Mouse (Mus musculus): ENCODE data around the gene Cxcl3. TPM values are rescaled to one million over a fixed set of nuclear protein-coding genes. Genes with fewer than 3 reads are reported as not detected.
"Not testable (repeated sequence)": the region's sequence is repeated elsewhere in the genome, so short reads cannot be mapped to it uniquely, and the experiment has no call there.

The Cxcl3 gene
- total RNA-seq, 1 experiment from 2014 or later: not detected

DNA sequence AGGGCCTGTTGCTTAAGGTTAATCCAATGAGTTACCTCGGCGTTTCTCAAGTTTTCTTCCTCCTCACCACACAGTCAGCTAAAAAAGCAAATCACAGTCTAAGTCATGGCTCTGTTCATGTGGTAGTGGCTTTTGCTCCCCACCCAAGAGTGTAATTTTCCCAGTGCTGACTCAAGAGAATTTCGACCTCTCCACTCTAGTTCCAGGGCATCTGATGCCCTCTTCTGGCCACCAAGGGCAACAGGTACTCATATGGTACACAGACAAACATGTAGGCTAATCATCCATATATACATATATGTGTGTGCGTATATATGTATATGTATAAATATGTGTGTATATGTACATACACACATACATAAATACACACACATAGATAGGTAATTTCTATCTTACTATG lies 2.2 kb downstream of the Cxcl3 start:
- ATAC-seq (replicated peaks; ENCODE audit: insufficient number of reproducible peaks, low FRiP score, low TSS enrichment, poor library complexity, severe bottlenecking): no peak

DNA sequence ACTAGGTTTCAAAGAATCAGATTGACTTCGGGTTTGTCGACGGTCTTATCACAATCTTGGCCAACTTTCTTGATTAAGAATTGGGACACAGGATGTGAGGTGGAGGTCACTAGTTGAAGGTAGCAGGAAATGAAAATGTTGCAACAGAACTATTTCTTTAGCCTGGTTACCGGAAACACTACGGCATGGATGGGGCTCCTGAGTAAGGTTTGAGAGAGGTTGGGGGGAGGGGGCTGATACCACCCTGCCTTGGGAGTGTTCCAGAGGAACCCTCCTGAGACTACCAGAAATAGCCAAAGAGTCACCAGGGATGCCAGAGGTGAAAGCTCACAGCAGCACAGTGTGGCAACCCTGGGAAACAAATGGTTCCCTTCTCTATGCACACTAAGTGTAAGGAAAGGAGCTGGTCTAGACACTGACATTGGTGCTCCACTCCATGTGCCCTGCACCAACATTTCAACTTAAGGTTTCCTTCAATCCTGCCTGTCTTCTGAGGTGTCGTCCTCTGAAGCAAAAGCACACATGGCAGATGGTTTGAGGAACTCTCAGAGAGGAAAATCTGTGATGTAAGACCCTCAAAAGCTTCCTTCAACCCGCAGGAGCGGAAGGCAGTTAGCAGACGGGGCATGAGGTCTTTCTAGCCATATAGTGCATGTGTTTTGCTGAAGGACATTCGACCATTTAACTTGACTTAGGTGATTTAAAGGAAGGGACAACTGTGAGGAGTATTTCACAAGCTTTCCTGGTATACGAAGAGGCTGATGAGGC lies 3.6 kb downstream of the Cxcl3 start:
- ATAC-seq (replicated peaks; ENCODE audit: insufficient number of reproducible peaks, low FRiP score, low TSS enrichment, poor library complexity, severe bottlenecking): 0 out of 2 replicates have a peak, but pooled peaks have one; percentile 27

DNA sequence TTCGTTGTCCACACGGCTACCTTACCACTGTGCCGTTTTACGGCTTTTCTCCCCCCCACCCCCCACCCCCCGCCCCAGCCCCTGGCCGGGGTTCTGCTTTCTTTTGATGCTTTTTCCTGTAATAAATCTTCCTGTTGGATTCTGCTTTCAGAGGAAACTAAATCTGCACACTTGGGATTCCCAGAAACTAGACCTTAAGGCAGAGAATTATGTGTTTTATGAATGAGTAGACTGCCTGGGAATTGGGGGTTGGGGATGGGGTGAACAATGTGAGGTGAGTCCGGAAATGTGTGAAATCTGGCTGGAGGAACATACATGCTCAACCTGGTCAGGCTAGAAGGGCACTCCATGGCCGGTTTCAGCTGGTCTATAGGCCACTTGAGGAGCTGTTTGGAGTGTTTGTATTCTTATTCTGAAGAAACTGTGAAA lies 4.2 kb downstream of the Cxcl3 start:
- no peak for ATAC-seq (replicated peaks; ENCODE audit: insufficient number of reproducible peaks, low FRiP score, low TSS enrichment, poor library complexity, severe bottlenecking)

DNA sequence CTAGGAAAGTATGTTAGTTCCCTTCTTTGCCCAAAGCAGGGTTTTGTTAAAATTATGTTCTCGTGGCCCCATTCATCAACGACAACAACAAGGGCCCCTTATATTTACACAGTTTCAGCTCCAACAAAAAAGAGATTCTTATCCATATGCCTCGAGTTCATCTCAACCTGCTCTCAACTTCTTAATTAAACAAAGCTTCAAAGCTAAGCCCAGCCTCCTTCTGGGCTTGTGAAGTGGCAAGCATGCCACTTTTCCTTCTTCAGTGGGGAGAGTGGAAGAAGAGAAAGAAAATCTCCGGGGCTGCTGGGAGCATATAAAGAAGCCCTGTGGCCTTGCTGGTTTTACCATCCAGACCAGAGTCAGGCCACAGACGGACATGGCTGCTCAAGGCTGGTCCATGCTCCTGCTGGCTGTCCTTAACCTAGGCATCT lies 8.3 kb downstream of the Cxcl3 start, which contains the start of gene Cxcl15:
Cxcl15 (plus strand) TSS at position 340 of the 431 bp plus-strand sequence.
- ATAC-seq (replicated peaks; ENCODE audit: insufficient number of reproducible peaks, low FRiP score, low TSS enrichment, poor library complexity, severe bottlenecking): no peak

DNA sequence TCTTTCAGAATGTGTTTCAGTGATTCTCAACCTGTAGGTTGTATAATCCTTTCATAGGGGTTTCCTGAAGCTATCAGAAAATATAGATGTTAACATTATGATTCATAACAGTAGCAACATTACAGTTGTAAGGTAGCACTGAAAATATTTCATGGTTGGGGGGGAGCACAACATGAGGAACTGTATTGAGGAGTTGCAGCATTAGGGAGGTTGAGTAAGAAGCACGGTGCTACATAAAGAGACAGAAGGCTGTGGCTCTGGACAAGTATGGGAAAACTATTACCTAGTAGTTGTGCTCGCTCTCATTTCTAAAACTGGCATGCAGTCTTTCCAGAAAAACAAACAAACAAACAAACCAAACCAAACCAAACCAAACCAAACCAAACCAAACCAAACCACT lies 9.5 kb downstream of the Cxcl3 start:
- ATAC-seq (replicated peaks; ENCODE audit: insufficient number of reproducible peaks, low FRiP score, low TSS enrichment, poor library complexity, severe bottlenecking): not testable (repeated sequence)

DNA sequence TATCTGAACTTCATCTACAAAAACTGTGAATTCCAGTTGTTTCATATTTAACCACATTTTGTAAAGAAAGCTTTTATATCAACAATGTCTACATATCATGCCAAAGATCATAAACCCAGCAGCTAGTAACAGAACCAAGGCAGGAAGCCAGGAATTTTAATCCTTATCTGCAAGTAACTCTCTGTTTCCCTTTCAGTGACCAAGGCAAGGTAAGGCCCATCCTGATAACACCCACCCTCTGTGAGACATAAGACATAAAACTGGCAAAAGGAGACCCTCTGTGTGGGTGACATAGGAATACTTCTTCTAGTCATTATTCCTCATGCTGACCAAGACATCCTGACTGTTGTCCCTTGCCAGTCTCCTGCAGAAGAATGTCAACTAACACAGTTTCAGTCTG lies 18.7 kb downstream of the Cxcl3 start:
- ATAC-seq (replicated peaks; ENCODE audit: insufficient number of reproducible peaks, low FRiP score, low TSS enrichment, poor library complexity, severe bottlenecking): no peak

DNA sequence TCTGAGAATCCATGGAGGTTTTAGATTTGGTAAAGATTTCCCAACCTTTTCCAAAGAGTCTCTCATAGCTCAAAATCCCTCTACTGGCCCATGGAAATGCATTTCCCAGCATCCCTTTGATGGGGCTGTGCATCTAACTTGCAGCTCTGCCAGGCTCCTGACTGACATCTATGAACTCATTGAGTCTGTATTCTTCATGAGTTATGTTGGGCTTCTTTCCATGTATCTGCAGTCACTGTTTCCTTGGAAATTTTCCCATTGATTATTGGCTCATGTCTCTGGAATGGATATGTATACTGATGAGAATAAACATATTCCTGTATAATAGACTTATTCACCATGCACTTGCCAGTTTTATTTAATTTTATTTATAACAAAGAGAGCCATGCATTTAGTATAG lies 20.1 kb downstream of the Cxcl3 start:
- no peak for ATAC-seq (replicated peaks; ENCODE audit: insufficient number of reproducible peaks, low FRiP score, low TSS enrichment, poor library complexity, severe bottlenecking)

DNA sequence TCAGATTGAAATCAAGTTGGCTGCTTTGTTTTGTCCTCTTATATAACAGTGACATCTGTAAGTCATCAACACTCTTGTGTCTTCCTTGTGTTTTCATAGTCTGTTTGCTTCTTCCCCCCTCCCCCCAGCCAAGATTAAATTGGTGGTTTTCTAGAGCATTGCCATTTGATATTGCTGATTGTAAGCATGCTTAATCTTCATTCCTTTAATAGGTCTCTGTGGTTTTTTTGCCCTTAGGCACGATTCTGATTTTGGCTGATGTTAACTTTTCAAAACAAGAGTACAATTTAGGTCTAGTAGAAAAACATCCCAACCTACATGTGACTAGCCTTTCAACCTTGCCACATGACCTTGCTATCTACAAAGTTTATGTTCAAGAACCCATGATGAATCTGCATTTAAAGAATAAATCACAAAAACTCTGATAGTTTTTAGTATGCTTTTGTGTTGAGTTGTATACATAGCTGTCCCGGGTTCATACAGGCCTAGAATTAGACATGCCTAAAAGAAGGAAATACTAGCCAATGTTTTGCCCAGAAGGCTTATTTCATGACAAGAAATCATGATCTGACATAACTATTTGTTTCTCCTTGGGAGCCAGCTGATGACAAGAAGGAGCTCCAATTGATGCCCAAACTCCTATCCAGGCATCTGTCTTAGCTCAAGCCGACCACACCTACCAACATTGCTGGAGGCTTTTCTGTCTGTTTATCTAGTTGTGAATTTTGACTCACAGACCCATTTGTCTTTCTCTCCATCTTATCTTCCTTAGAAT lies 21.5 kb downstream of the Cxcl3 start:
- no peak for ATAC-seq (replicated peaks; ENCODE audit: insufficient number of reproducible peaks, low FRiP score, low TSS enrichment, poor library complexity, severe bottlenecking)

DNA sequence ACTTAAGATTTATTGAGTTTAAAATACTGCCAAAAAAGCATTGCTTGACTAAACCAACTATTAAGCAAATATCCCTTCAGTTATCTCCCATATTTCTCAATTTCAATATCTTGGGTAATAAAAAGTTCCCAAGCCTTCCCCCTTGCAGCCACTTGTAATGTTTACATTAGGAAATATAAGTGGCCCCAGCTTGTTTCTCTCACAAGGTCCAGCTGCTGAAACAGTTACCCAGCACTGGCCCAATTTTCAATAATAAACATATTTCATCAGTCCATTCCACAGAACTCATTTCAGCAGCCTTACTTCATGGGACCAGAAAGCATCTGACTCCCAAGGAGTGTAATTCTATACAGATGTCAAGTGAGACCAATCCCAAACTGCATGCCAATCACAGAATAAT lies 33.9 kb downstream of the Cxcl3 start:
- no peak for ATAC-seq (replicated peaks; ENCODE audit: insufficient number of reproducible peaks, low FRiP score, low TSS enrichment, poor library complexity, severe bottlenecking)

DNA sequence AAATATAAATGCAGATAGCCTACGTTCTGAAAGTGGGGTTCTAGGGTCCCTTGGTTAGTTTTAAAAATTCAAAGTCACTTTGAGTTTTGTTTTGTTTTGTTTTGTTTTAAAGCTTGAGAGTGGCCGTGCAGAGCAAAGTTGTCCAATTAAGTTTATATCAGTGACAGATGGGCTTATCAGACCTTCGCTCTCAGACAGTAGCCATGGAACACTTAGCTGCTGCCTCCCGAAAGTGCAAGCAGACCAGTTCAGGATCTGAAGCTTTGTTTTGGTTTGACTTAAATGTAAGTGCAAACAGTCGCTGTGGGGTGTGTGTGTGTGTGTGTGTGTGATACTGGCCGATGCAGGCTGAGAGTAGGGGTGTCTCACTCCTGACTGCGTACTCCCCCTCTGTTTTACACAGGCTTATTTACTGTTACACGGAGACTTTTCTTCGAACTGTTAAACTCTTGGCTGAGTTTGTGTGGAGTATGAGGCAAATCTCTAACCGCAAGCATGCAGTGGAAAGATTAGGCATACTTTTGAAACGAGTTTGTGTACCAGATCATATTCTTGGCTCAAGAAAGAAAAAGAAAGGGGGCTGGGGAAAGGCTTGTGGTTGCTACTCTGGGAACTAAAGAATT lies 46.4 kb downstream of the Cxcl3 start:
- no peak for ATAC-seq (replicated peaks; ENCODE audit: insufficient number of reproducible peaks, low FRiP score, low TSS enrichment, poor library complexity, severe bottlenecking)

DNA sequence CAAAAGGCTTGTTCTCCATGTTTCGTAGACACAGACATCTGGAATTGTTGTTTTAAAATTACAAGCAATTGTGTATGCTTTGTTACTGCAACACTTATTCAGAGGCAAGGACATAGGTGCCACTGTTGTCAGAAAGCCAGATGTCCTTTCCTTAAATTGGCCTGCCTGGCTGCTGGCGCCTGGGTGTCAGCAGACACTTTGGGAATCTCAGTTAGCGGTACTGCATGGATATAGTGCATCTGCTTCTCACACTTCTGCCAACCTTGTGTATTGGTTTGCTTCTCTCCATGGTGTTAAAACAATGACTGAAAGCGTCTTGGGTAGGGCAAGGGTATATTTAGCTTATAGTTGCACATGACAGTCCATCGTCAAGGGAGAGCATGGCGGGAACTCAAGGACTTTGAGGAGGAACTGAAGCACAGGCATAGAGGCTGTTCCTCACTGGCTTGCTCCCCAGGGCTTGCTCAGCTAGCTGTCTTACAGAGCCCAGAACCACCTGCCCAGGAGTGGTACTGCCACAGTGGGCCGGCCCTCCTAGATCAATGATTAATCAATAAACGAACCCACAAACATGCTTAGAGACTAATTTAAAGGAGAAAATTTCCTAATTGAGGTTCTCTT lies 47.0 kb downstream of the Cxcl3 start:
- no peak for ATAC-seq (replicated peaks; ENCODE audit: insufficient number of reproducible peaks, low FRiP score, low TSS enrichment, poor library complexity, severe bottlenecking)

DNA sequence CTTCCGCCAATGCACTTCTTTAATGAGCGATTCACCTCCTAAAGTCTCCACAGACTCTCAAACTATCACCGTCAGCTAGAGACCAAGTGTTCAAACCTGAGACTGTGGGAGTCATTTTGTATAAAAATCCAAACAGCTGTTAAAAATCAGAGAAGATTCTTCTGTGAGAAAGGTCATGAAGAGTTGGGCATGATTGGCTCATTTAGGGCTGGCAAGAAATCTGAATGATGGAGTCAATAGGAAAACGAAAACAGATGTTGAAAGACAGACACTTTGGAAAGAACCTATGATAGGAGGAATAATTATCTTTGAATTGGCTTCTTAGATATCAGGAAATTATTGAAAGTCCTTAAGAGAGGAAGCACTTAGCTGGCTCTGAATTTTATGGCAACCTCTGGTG lies 48.5 kb downstream of the Cxcl3 start:
- ATAC-seq (replicated peaks; ENCODE audit: insufficient number of reproducible peaks, low FRiP score, low TSS enrichment, poor library complexity, severe bottlenecking): no peak

DNA sequence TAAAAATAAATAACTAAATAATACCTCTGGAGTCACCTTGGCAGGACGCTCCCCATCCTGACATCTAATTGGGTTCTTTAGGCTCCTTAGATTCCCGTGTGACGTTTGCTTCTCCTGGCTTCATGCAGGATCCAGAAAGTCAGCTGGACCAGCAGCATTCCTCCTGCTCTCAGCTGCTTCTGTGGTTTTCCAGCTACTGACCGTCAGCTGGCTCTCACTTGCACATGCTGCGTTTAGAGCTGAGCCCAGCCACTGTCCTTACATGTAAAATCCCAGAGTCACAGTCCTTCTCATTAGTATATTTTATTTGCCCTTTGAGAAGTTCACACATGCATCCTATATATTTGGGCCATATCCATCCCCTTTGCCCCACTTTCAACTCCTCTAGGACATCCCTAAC lies 52.7 kb downstream of the Cxcl3 start:
- no peak for ATAC-seq (replicated peaks; ENCODE audit: insufficient number of reproducible peaks, low FRiP score, low TSS enrichment, poor library complexity, severe bottlenecking)

Other genes with a start within 250 kb of the Cxcl3 start
- gene 5830473C10Rik, start 225.0 kb upstream of the Cxcl3 start, total RNA-seq (2017): not detected in 3 replicates
- gene Rassf6, start 145.4 kb upstream of the Cxcl3 start, total RNA-seq (2017): 0.76 TPM in 1 of 3 replicates, not detected in the others
- gene Cxcl5, start 26.7 kb upstream of the Cxcl3 start, total RNA-seq (2017): 0.39 TPM in 1 of 3 replicates, not detected in the others
- gene Ppbp, start 17.6 kb upstream of the Cxcl3 start, total RNA-seq (2017): 20.7 to 327 TPM (median 26.3 TPM) in 3 replicates
- gene Pf4, start 13.7 kb upstream of the Cxcl3 start, total RNA-seq (2017): 16.0 to 186 TPM (median 23.8 TPM) in 3 replicates
- not detected in 3 replicates for gene Cxcl15, start 8.4 kb downstream of the Cxcl3 start, total RNA-seq (2017)
- gene Cxcl1, start 105.1 kb downstream of the Cxcl3 start, total RNA-seq (2017): 1.4 TPM in 1 of 3 replicates, not detected in the others
- 33.2 to 79.5 TPM (median 56.2 TPM) in 3 replicates for gene Cxcl2, start 117.8 kb downstream of the Cxcl3 start, total RNA-seq (2017)
- gene Mthfd2l, start 145.0 kb downstream of the Cxcl3 start, total RNA-seq (2017): 7.7 to 11.1 TPM (median 9.7 TPM) in 3 replicates
- gene Epgn, start 241.4 kb downstream of the Cxcl3 start, total RNA-seq (2017): not detected in 3 replicates

Measured in monocyte, adult 5-6 weeks (primary cell).